Mouse (Mus musculus) liver, embryonic 12.5 days (tissue): ENCODE data around the gene Ltbp3. TPM values are rescaled to one million over a fixed set of nuclear protein-coding genes. Genes with fewer than 3 reads are reported as not detected.

Experiments
- ATAC-seq: fragments of 200-750 bp; cut with Nextera tagmentation; 2 replicates; pipeline ENCODE4 v1.8.0; 2017; ENCODE audit warnings: moderate number of reproducible peaks, mild to moderate bottlenecking, moderate library complexity
- H3K27ac ChIP-seq: fragments of 300-500 bp; sonication (generic); 2 replicates; pipeline ENCODE4 v1.5.1; 2016; ENCODE audit warnings: mild to moderate bottlenecking
- H3K27me3 ChIP-seq: fragments of 300-500 bp; sonication (generic); replicated peaks from 2 replicates; pipeline ENCODE4 v1.6.1; 2016; ENCODE audit warnings: mild to moderate bottlenecking, moderate library complexity
- H3K36me3 ChIP-seq: fragments of 300-500 bp; sonication (generic); 2 replicates; pipeline ENCODE4 v1.6.1; 2016; ENCODE audit warnings: mild to moderate bottlenecking, moderate library complexity
- H3K4me1 ChIP-seq: fragments of 300-500 bp; sonication (generic); 2 replicates; pipeline ENCODE4 v1.6.1; 2016
- H3K4me2 ChIP-seq: fragments of 300-500 bp; sonication (generic); 2 replicates; pipeline ENCODE4 v1.6.1; 2016; ENCODE audit warnings: mild to moderate bottlenecking, moderate library complexity
- H3K4me3 ChIP-seq: fragments of 300-500 bp; sonication (generic); 2 replicates; pipeline ENCODE4 v1.5.1; 2016; ENCODE audit warnings: mild to moderate bottlenecking, moderate library complexity
- H3K9ac ChIP-seq: fragments of 300-500 bp; sonication (generic); 2 replicates; pipeline ENCODE4 v1.6.1; 2016; ENCODE audit warnings: mild to moderate bottlenecking, moderate library complexity
- H3K9me3 ChIP-seq: fragments of 300-500 bp; sonication (generic); replicated peaks from 2 replicates; pipeline ENCODE4 v1.6.1; 2016; ENCODE audit warnings: mild to moderate bottlenecking, moderate library complexity
- WGBS: fragments of 180-500 bp; shearing (Covaris S2); methylation state at CpG from one replicate; pipeline ENCODE4 v1.1.7; 2016; ENCODE audit not compliant: insufficient replicate concordance; 5-methylcytosine and 5-hydroxymethylcytosine counted together
- polyA plus RNA-seq: library from polyadenylated mRNA; unstranded; fragments of >200 nt; fragmentation: Nextera tagmentation; extraction: Ambion mirVana; gene quantifications from 2 replicates; pipeline ENCODE4 v1.2.1, GENCODE M21; 2016

Ltbp3 gene
- polyA plus RNA-seq: 3.7 and 3.8 TPM in 2 replicates

DNA sequence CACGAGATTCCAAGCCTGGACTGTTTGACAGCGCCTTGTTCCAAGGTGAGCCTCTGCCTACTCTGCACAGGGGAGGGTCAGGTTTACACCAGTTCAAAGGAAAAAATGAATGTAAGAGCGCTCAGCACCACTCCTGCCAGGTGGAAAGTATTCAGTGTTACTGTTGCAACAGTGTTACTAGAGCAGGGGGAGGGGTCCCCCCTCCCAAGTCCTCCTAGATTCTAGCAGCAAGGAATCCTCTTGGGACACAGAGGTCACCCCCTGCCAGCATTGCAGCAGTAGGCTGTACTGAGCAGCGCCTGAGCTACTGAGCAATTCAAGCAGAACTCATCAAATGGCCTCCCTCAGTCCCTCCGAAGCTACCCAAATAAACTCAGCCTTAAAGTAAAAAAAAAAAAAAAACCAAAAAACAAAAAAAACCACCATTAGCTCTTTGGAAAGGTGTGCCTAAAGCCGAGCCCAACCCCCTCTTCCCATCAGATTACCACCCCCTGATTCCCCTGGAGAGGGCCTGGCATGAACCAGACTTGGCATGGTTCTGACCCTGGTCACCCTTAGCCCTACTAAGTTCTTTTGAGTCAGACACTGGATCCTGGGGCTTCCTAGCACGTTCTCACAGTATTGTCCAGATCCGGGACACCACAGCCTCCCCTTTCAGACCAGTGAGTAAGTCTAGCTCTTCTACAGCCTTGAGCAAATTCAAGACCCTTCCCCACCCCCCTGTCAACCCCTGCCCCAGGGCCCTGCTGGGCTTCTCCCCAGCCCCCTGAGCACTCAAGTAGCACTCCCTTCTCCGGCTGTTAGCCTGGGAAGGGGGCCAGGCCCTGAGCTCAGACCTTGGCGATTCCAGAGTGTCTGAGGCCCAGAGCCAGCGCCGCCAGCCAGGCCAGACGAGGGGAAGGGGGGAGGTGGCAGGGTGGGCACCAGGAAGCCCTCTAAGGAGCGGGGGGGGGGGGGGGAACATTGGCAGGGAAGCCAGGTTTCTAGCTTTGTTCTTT lies at the start of gene Ltbp3:
Gene Ltbp3, plus strand, starts transcription at position 585 of the 998 bp plus-strand sequence.
- Histone ChIP-seq H3K9ac (peak within 1 kb of the TSS; percentile 62), H3K27ac (peak within 1 kb of the TSS; percentile 45; the same call in 1 of the 2 replicates), H3K9me3 (no peaks in the 10 kb centered on the region), H3K4me3 (peak within 1 kb of the TSS; percentile 54), H3K4me2 (peak within 1 kb of the TSS; percentile 69), H3K4me1 (peaks cover 27% of the 10 kb centered on the region), H3K36me3 (no peaks in the 10 kb centered on the region), H3K27me3 (peaks cover 97% of the 10 kb centered on the region)
- 40% methylated on average over 14 of the region's 14 CpGs for WGBS
- ATAC-seq: no peak

DNA sequence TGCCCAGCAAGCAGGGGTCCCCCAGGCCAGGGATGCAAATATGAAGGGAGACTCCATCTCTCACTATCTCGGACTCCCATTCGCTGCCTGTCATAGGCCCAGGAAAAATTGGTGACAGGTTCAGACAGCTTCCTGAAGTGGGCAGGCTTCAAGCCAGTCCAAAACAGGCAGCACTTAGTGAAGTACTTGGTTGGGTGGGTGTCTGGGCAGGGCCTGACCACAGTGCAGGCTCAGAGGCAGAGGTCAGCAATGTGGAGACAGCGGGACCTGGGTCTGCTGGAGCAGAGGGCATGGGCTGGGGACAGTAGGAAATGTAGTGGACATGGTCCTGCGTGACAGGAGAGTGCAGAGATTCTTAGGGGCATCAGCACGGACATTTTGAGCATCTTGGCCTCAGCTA lies 49.1 kb upstream of the Ltbp3 start:
- Histone ChIP-seq H3K27me3 (no peaks in the 10 kb centered on the region), H3K36me3 (peaks cover 66% of the 10 kb centered on the region), H3K9me3 (no peaks in the 10 kb centered on the region), H3K9ac (peak overlapping the region; percentile 89), H3K4me1 (peaks cover 58% of the 10 kb centered on the region), H3K4me3 (peak overlapping the region; percentile 81), H3K27ac (peak overlapping the region; percentile 73), H3K4me2 (peak overlapping the region; percentile 95)
- no peak for ATAC-seq
- WGBS: 52% methylated on average over 5 of the region's 5 CpGs

DNA sequence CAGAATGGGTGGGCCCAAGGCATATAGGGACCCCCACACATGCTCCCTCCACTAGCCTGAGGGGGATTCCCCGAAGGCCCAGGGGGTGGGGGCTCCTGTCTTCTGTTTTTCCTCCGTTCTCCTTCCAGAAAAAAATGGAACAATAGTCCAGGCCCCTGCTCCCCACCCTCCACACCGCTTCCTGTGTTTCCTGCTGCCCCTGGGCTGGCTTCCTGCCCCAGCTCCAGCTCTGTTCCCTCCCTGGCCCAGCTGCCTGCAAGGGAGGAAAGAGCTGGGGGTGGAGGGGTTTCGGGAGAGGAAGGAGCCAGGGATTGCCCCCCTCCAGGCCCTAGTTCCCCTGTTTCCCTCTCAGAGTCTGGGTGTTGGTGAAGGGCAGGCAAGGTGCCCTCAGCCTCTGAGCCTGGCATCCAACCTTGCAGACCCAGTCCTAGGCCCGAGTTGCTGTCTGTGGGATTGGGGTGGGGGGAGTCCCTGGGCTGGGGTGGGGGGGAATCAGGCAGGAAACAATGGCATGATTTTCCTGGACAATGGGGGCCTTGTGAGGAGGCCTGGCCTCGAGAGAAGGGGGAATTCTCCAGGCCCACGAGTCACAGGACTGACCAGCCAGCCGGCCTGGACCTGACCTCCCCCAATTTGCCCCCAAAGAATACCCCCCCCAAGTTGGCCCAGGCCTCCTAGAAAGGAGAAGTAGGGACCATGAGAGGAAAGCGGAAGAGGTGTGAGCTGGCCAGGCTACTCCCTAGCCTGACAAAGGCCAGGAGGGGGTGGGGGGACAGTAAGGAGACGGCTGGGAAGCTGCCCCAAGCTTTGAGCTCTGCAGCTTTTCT lies 48.4 kb upstream of the Ltbp3 start:
- H3K27ac ChIP-seq: peak overlapping the region; percentile 73
- no peaks in the 10 kb centered on the region for H3K27me3 ChIP-seq
- peak overlapping the region; percentile 95 for H3K4me2 ChIP-seq
- peaks cover 51% of the 10 kb centered on the region for H3K4me1 ChIP-seq
- peak overlapping the region; percentile 89 for H3K9ac ChIP-seq
- H3K36me3 ChIP-seq: peaks cover 69% of the 10 kb centered on the region
- H3K4me3 ChIP-seq: peak overlapping the region; percentile 81
- no peak for ATAC-seq
- no peaks in the 10 kb centered on the region for H3K9me3 ChIP-seq
- 46% methylated on average over 10 of the region's 10 CpGs for WGBS

DNA sequence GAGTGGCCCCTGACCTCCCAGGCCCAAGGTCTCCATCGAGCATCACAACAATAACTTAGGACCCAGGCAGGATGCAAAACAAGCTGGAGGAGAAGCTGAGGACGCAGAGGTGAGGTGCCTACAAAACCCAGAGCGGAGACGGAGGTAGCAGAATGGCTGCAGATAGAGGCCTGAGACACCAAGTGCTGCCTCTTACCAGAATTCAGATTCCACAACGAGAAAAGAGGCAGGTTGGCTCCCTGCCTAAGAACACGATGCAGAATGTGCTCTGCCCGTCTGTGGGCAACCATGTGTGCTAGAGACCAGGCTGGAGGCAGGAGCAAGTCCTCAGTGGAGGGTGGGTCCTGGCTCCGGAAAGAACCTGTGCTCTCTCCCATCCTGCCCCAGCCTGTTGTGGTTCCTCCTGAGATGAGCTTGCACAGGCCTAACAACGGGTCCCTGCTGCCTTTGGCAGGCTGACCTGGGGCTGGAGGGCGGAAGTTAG lies 47.7 kb upstream of the Ltbp3 start:
- Histone ChIP-seq H3K4me2 (peak overlapping the region; percentile 95), H3K36me3 (peaks cover 76% of the 10 kb centered on the region), H3K9me3 (no peaks in the 10 kb centered on the region), H3K27ac (peak overlapping the region; percentile 73), H3K4me1 (peaks cover 45% of the 10 kb centered on the region), H3K4me3 (peak overlapping the region; percentile 81), H3K27me3 (no peaks in the 10 kb centered on the region), H3K9ac (peak overlapping the region; percentile 89)
- WGBS: 60% methylated on average over 10 of the region's 10 CpGs
- ATAC-seq: no peak

DNA sequence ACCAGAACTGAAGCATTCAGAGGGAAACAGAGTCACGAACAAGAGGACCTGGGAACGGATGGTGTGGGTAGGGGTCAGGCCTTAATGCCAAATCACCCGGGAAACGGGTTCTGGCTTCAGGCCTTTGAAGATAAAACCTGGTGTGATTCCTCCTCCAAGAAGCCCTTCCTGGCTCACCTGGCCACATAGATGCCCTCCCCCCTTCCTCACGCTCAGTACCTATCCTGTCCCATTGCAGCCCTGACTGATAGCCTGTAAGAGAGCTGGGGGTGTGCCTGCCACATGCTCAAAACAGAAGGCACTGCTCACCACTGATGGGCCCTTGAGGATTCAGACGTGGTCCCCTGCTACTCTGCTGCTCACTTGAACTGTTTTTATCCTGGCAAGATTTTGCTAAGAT lies 46.9 kb upstream of the Ltbp3 start:
- peaks cover 44% of the 10 kb centered on the region for H3K4me1 ChIP-seq
- H3K9me3 ChIP-seq: no peaks in the 10 kb centered on the region
- ATAC-seq: no peak
- 80% methylated on average over 6 of the region's 6 CpGs for WGBS
- no peak overlapping the region for H3K9ac ChIP-seq
- H3K36me3 ChIP-seq: peaks cover 84% of the 10 kb centered on the region
- no peak overlapping the region for H3K27ac ChIP-seq
- H3K4me2 ChIP-seq: no peak overlapping the region
- no peaks in the 10 kb centered on the region for H3K27me3 ChIP-seq
- H3K4me3 ChIP-seq: no peak overlapping the region

DNA sequence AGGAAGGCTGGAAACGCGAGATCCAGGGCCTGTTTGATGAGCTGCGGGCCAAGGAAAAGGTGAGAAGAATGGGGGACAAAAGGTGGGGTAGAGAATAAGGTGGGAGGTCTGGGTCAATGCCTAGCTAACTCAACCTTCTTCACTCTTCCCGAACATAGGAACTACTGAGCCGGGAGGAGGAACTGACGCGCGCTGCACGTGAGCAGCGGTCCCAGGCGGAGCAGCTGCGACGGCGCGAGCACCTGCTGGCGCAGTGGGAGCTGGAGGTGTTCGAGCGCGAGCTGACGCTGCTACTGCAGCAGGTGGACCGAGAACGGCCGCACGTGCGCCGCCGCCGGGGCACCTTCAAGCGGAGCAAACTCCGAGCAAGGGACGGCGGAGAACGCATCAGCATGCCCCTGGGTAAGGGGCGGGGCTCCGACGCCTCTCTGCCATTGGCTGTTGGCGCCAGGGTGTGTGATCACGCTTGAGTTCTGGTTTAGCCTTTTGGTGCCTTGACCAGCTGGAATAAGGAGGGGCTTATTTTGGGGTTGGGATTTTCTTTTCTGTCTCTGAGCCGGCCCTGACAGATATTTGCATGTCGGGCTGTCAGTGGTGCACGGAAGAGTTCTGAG lies 44.7 kb upstream of the Ltbp3 start:
- H3K36me3 ChIP-seq: peaks cover 100% of the 10 kb centered on the region
- no peaks in the 10 kb centered on the region for H3K27me3 ChIP-seq
- WGBS: 79% methylated on average over 41 of the region's 41 CpGs
- no peak for ATAC-seq
- H3K9me3 ChIP-seq: no peaks in the 10 kb centered on the region
- no peak overlapping the region for H3K4me2 ChIP-seq
- peaks cover 34% of the 10 kb centered on the region for H3K4me1 ChIP-seq
- no peak overlapping the region for H3K9ac ChIP-seq
- no peak overlapping the region for H3K27ac ChIP-seq
- no peak overlapping the region for H3K4me3 ChIP-seq

DNA sequence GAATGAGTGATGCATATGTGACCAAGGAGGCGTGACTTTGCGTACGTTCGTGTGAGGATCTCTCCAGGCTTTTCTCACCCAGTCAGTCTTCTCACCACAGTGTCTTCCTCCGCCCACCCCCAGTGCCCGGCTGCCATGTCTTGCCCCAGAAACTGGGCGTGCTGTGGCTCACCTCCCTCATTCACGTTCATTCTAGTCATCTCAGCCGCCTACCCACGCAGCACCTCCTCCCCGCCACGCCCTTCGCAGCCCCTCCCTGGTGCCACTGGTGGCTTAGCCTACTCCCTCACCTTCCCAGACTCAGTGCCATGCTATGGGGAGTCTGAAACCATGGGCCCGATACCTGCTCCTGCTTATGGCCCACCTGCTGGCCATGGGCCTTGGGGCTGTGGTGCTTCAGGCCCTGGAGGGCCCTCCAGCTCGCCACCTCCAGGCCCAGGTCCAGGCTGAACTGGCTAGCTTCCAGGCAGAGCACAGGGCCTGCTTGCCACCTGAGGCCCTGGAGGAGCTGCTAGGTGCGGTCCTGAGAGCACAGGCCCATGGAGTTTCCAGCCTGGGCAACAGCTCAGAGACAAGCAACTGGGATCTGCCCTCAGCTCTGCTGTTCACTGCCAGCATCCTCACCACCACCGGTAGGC lies 36.4 kb upstream of the Ltbp3 start, which contains the start of gene Kcnk7:
Gene Kcnk7, plus strand, starts transcription at position 205 of the 638 bp plus-strand sequence.
- Histone ChIP-seq H3K4me1 (peaks cover 38% of the 10 kb centered on the region), H3K27me3 (no peaks in the 10 kb centered on the region), H3K9me3 (no peaks in the 10 kb centered on the region), H3K9ac (peak within 1 kb of the TSS; percentile 63), H3K27ac (peak within 1 kb of the TSS; percentile 86), H3K36me3 (peaks cover 81% of the 10 kb centered on the region), H3K4me2 (peak within 1 kb of the TSS; percentile 59), H3K4me3 (0 out of 2 replicates have a peak within 1 kb of the TSS, but pooled peaks have one; percentile 10)
- ATAC-seq: peak; percentile 66
- WGBS: 64% methylated on average over 17 of the region's 17 CpGs

DNA sequence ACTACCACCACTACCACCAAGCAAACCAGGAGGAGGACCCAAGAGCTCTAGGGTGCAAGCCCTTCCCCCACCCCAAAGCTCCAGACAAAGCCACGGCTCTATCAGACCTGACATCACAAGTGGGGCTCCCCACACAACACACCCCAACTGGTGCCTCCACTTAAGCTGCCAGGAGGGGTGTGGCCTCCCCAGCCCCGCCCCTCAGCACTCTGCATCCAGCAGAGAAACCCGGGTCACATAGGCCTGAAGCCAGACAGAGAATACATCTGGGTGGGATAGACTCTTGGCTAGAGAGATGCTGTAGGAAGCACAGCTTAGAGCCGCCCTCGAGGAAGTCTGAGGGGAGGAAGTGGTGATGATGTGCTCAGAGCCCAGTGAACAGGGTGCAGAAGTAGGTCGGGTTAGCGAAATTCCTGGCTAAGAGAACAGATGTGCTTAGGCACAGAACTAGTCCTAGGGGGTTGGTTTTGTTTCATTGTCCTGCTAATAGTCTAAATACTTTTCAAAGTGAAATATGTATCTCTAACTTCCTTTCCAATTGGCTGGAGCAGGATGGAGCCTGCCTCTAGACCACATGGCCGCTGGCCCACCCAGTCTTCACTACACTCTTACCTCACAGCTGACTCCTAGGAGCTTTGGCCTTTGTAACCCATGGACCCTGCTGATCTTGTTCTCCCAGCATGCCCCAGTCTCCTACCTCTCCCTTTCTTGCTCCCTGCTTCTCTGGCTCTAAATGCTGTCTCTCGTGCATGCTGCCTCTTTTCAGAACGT lies 35.7 kb upstream of the Ltbp3 start:
- peak overlapping the region; percentile 63 for H3K9ac ChIP-seq
- H3K36me3 ChIP-seq: peaks cover 81% of the 10 kb centered on the region
- peak overlapping the region; percentile 59 for H3K4me2 ChIP-seq
- ATAC-seq: peak; percentile 82
- H3K4me3 ChIP-seq: 0 out of 2 replicates have a peak overlapping the region, but pooled peaks have one; percentile 10
- no peaks in the 10 kb centered on the region for H3K9me3 ChIP-seq
- H3K4me1 ChIP-seq: peaks cover 38% of the 10 kb centered on the region
- 42% methylated on average over 10 of the region's 10 CpGs for WGBS
- peak overlapping the region; percentile 86 for H3K27ac ChIP-seq
- no peaks in the 10 kb centered on the region for H3K27me3 ChIP-seq

DNA sequence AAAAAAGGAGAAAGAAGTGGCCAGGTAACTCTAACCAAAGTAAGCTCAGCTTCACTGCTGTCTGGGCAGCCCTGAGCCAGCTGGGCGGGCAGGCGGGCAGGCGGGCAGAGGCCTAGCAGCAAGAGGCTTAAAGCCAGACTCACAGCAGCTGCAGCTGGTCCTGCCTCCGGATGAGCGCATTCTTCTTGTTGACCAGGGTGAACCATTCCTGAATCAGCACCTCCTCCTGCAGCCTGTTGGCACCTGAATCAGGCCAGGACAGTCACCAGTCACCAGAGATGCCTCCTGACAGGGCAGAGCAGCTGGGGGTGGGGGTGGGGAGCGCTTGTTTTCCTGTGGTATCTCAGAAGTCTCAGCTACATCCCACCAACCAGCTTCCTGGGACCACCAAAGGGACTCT lies 30.6 kb upstream of the Ltbp3 start:
- Histone ChIP-seq H3K36me3 (peaks cover 98% of the 10 kb centered on the region), H3K27ac (0 out of 2 replicates have a peak overlapping the region, but pooled peaks have one; percentile 15), H3K4me3 (no peak overlapping the region), H3K9ac (no peak overlapping the region), H3K9me3 (no peaks in the 10 kb centered on the region), H3K4me1 (peaks cover 58% of the 10 kb centered on the region), H3K27me3 (no peaks in the 10 kb centered on the region), H3K4me2 (no peak overlapping the region)
- ATAC-seq: no peak
- 98% methylated on average over 6 of the region's 6 CpGs for WGBS

DNA sequence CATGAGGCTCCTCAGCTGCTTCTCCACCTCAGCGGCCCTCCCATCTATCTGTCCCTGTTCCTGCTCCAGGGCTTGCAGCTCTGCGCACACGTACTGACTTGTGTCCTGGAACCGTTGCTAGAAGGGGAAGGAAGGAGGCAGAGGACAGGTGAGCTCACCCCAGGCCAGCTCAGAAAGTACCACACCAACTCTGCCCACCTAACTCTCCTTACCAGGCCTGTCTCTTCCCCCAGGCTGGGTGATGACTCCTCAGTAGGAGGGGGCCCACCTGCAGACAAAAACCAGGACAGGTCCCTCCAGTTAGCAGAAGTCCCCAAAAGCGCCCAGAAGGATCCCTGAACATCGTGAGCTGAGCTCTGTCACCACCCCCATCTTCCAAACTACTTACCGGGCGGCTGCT lies 30.1 kb upstream of the Ltbp3 start:
- Histone ChIP-seq H3K27ac (peak overlapping the region; percentile 15; the same call in 1 of the 2 replicates), H3K4me3 (no peak overlapping the region), H3K9ac (no peak overlapping the region), H3K9me3 (no peaks in the 10 kb centered on the region), H3K4me2 (no peak overlapping the region), H3K27me3 (no peaks in the 10 kb centered on the region), H3K36me3 (peaks cover 100% of the 10 kb centered on the region), H3K4me1 (peaks cover 58% of the 10 kb centered on the region)
- ATAC-seq: no peak
- 91% methylated on average over 8 of the region's 8 CpGs for WGBS
